Mouse (Mus musculus) embryonic facial prominence, embryonic 11.5 days (tissue): ENCODE measurements at regions not wholly inside any gene's neighbourhood (a gene's known extent, or its start where the extent isn't known, plus 50 kb on each side); places are given as distances from the start of the nearest gene placed in this dataset.
A peak's percentile ranks its signal among the peaks of the same experiment; 100 is the strongest.

ENCODE experiments used
- ATAC-seq: fragments of 200-750 bp; cut with Nextera tagmentation; replicated peaks from 2 replicates; pipeline ENCODE4 v1.8.0; 2017; ENCODE audit warnings: low read depth; ENCODE audit not compliant: insufficient number of reproducible peaks, low FRiP score, low TSS enrichment
- DNase-seq: peaks from one replicate; pipeline ENCODE4 v3.0.0-alpha.2; 2015; ENCODE audit warnings: low spot score
- H3K27ac ChIP-seq: fragments of 300-500 bp; sonication (generic); replicated peaks from 2 replicates; pipeline ENCODE4 v1.5.1; 2014; ENCODE audit warnings: mild to moderate bottlenecking, low read depth, low read length, control low read depth
- H3K27me3 ChIP-seq: fragments of 300-500 bp; sonication (generic); 2 replicates; pipeline ENCODE4 v1.6.1; 2014; ENCODE audit warnings: mild to moderate bottlenecking, low read length, moderate library complexity, mixed read lengths; ENCODE audit not compliant: control insufficient read depth, insufficient read depth
- H3K36me3 ChIP-seq: fragments of 300-500 bp; sonication (generic); replicated peaks from 2 replicates; pipeline ENCODE4 v1.6.1; 2014; ENCODE audit warnings: low read depth, mild to moderate bottlenecking, low read length, moderate library complexity, mixed read lengths; ENCODE audit not compliant: control insufficient read depth, insufficient read depth
- H3K4me1 ChIP-seq: fragments of 300-500 bp; sonication (generic); 2 replicates; pipeline ENCODE4 v1.6.1; 2014; ENCODE audit warnings: low read length, mixed read lengths; ENCODE audit not compliant: control insufficient read depth, insufficient read depth
- H3K4me2 ChIP-seq: fragments of 300-500 bp; sonication (generic); 2 replicates; pipeline ENCODE4 v1.6.1; 2014; ENCODE audit warnings: low read depth, mild to moderate bottlenecking, control low read depth, low read length, moderate library complexity
- H3K4me3 ChIP-seq: fragments of 300-500 bp; sonication (generic); 2 replicates; pipeline ENCODE4 v1.5.1; 2014; ENCODE audit warnings: low read depth, low read length, control low read depth
- H3K9ac ChIP-seq: fragments of 300-500 bp; sonication (generic); replicated peaks from 2 replicates; pipeline ENCODE4 v1.6.1; 2014; ENCODE audit warnings: mild to moderate bottlenecking, control low read depth, low read length
- H3K9me3 ChIP-seq: fragments of 300-500 bp; sonication (generic); replicated peaks from 2 replicates; pipeline ENCODE4 v1.6.1; 2016; ENCODE audit warnings: mild to moderate bottlenecking, low read length, inconsistent platforms, mixed read lengths; ENCODE audit not compliant: control insufficient read depth
- WGBS: fragments of 180-500 bp; shearing (Covaris S2); extraction: QIAGEN DNeasy Blood & Tissue Kit; methylation state at CpG from one replicate; pipeline ENCODE4 v1.1.7; 2014; 5-methylcytosine and 5-hydroxymethylcytosine counted together

DNA sequence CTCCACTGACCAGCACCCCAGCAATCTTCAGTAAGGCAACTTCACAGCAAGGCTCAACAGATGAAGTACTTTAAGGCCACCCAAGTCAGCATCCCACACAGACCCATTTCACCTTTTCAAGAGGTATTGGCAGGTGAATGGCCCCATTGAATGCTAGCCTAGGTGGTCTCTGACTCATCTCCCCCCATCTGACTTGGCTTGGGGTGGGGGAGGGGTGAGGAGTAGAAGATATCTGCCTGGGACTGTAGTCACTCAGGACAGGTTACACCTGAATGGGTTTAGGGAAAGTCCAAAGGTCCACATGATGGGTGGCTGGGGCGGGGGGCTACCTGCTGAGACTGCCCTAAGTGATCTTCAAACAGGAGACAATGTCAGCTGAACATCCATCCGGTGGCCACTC is 104.0 kb upstream of the Tle3 start:
- no peaks in the 10 kb centered on the region for H3K27me3 ChIP-seq
- H3K36me3 ChIP-seq = no peaks in the 10 kb centered on the region
- no peak overlapping the region for H3K4me2 ChIP-seq
- H3K9ac ChIP-seq = no peak overlapping the region
- H3K27ac ChIP-seq = no peak overlapping the region
- H3K4me3 ChIP-seq = no peak overlapping the region
- ATAC-seq (no peak), DNase-seq (no peak)
- 83% methylated on average over 2 of the region's 2 CpGs for WGBS
- no peaks in the 10 kb centered on the region for H3K9me3 ChIP-seq
- H3K4me1 ChIP-seq = no peaks in the 10 kb centered on the region

DNA sequence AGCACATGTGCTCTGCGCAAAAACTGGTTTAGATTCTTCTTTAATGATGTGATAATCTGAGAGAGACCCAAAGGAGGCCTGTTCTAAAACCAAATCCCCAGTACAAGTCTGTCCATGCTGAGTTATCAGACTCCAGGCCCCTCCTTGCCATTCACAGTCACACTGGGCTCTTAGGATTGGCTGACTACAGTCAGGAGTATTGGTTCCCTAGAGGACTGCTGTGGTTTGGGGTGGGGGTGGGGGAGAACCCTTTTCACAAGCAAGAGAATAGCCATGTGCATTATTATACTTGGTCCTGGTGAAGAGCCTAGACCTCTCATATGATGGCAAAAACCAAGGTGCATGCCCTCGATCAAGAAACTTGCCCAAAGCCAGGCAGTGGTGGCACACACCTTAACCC is 103.5 kb upstream of the Tle3 start:
- no peak for DNase-seq

DNA sequence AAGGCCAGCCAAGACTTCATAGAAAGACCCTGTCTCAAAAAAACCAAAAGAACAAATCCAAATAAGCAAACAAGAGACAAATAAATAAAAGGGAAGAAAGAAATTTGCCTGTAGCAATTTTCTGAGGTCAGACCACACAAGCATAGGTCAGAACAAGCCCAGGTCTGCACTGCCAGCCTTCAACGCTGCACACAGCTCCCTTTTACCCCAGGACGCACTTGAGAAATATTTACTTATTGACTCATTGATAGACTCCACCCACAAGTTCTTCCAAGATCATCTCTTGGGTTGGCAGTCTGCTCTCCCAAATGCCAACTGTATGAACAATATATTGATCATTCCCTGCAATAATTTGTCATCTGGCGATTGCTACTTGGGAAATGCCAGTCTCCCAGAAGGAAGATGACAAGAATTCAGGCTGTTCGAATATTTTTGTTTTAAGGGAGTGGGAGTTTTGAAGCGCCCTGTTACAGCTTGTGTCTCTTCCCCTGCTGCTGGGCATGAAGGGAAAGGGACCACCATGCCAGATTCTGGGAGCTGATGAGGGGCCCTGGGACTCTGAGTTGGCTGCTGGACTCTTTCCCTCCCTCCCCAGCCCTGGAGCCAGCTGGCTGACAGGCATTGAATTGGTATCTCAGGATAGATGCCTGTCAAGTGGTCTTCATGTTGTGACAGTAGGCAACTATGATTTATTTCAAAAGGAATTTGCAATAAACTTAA is 102.9 kb upstream of the Tle3 start:
- no peaks in the 10 kb centered on the region for H3K36me3 ChIP-seq
- no peaks in the 10 kb centered on the region for H3K27me3 ChIP-seq
- no peak for DNase-seq
- H3K4me3 ChIP-seq = no peak overlapping the region
- 79% methylated on average over 5 of the region's 5 CpGs for WGBS
- H3K9me3 ChIP-seq = no peaks in the 10 kb centered on the region
- no peaks in the 10 kb centered on the region for H3K4me1 ChIP-seq
- no peak overlapping the region for H3K9ac ChIP-seq
- no peak overlapping the region for H3K27ac ChIP-seq
- ATAC-seq = no peak
- H3K4me2 ChIP-seq = no peak overlapping the region

More for the DNA sequence above, 103.5 kb upstream of the Tle3 start:
- H3K9ac ChIP-seq = no peak overlapping the region
- H3K36me3 ChIP-seq = no peaks in the 10 kb centered on the region
- H3K4me3 ChIP-seq = no peak overlapping the region
- no peak for ATAC-seq
- H3K27ac ChIP-seq = no peak overlapping the region
- H3K9me3 ChIP-seq = no peaks in the 10 kb centered on the region
- no peak overlapping the region for H3K4me2 ChIP-seq
- no peaks in the 10 kb centered on the region for H3K4me1 ChIP-seq
- 94% methylated on average over 2 of the region's 2 CpGs for WGBS
- H3K27me3 ChIP-seq = no peaks in the 10 kb centered on the region

DNA sequence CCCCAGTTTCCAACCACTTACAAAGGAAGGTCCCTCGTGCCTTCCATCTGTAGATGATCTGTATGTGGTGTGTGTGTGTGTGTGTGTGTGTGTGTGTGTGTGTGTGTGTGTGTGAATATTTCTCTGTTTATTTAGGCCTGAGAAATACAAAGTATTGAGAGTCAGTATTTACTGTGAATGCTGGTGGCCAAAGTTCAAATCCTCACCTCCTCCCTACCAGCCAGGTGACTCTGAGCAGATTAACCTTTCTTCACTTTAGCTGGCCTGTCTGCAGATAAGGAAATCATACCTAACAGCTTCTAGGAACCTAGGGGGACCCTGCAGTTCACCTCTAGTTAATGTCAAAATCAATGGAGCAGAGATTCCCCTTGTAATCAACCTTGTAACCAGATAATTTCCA is 100.9 kb upstream of the Tle3 start:
- Histone ChIP-seq H3K36me3 (no peaks in the 10 kb centered on the region), H3K9ac (no peak overlapping the region), H3K4me3 (no peak overlapping the region), H3K27ac (no peak overlapping the region), H3K27me3 (no peaks in the 10 kb centered on the region), H3K9me3 (no peaks in the 10 kb centered on the region), H3K4me1 (no peaks in the 10 kb centered on the region), H3K4me2 (no peak overlapping the region)
- DNase-seq (no peak), ATAC-seq (no peak)
- 82% methylated on average over 1 of the region's 1 CpGs for WGBS

DNA sequence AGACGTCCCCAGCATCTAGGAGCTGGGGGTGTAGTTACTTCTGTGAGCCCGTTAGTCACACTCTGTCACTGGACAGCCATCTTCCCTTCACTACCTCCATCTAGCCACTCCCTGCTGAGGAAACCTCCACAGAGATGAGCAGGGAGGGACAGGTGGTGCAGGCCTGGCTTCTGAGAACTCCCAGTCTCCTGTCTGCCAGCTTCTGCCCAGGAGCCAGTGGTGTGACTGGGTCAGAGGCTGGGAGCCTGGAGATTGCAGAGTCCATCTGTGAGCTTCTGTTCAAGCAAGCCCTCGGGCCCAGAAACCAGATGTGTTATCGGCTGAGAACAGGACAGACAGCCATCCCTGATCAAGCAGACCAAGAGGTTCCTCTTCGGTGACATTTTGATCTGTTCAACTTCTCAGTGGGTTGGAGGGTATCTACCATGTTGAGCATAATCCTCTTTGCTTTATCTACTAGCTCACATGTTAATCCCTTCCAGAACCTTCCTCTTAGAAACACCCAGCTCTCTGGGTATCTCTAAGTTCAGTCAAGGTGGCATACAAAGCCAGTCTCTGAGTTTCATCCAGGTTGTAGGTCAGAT is 100.3 kb upstream of the Tle3 start:
- H3K4me3 ChIP-seq = no peak overlapping the region
- no peaks in the 10 kb centered on the region for H3K4me1 ChIP-seq
- 70% methylated on average over 5 of the region's 5 CpGs for WGBS
- H3K9me3 ChIP-seq = no peaks in the 10 kb centered on the region
- H3K27ac ChIP-seq = no peak overlapping the region
- no peaks in the 10 kb centered on the region for H3K36me3 ChIP-seq
- no peak for ATAC-seq
- no peak overlapping the region for H3K4me2 ChIP-seq
- no peaks in the 10 kb centered on the region for H3K27me3 ChIP-seq
- no peak overlapping the region for H3K9ac ChIP-seq
- DNase-seq = no peak

DNA sequence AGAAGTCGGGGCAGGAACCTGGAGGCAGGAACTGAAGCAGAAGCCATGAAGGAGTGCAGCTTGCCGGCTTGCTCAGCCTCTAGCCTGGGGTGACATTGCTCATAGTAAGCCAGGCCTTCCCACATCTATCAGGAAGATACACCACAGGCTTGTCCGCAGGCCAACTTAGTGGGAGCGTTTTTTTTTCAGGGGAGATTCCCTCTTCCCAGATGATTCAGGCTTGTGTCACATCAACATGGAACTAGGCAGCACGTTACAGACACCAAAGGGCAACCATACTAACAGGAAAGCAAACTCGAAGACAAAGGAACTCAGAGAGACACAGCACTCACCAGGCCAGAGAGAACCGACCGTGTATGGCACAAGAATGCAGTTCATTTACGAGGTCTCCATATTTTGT is 98.1 kb upstream of the Tle3 start:
- WGBS = 77% methylated on average over 9 of the region's 9 CpGs
- DNase-seq (no peak), ATAC-seq (no peak)
- H3K9ac ChIP-seq = no peak overlapping the region
- peaks cover 6% of the 10 kb centered on the region for H3K4me1 ChIP-seq
- H3K27ac ChIP-seq = no peak overlapping the region
- no peaks in the 10 kb centered on the region for H3K9me3 ChIP-seq
- no peak overlapping the region for H3K4me2 ChIP-seq
- H3K27me3 ChIP-seq = no peaks in the 10 kb centered on the region
- H3K36me3 ChIP-seq = no peaks in the 10 kb centered on the region
- H3K4me3 ChIP-seq = no peak overlapping the region

DNA sequence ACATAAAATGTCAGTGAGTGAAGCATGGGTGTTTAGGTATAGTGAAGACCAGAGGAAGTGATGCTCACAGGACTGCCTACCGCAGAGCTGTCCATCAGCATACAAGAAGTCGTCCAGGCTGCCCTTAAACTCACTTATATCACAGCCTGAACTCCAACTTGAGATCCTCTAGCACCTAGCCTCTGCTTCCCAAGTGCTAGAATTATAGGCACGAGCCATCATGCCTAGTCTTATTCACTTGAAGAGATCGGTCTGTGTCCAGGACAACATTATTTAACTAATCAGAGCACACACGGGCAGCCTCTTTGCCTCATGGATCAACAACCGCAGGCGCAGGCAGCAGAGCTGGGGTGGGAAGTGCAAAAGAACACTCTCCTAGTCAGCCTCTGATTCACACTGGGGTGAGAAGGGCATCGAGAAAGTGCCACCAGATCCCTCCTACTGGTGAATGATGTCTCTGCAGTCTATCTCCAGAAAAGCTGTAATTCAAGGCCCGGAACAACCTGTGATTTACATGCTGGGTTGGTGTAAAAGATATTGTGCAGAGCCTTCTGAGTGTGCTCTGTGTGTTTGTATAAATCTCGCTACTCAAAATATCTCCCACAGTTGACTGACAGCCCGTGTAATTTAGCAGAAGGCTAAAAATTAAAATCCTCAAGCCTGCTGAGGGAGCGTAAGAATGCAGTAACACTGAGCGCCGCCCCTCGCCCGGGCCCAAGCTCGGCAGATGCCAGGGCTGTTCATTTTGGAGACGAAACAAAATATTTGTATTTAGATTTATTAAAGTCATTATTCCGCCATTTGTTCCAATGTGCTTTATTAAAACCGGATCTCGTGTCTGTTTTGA is 94.6 kb upstream of the Tle3 start:
- Histone ChIP-seq H3K36me3 (no peaks in the 10 kb centered on the region), H3K4me3 (no peak overlapping the region), H3K4me1 (peaks cover 8% of the 10 kb centered on the region), H3K9me3 (no peaks in the 10 kb centered on the region), H3K27me3 (no peaks in the 10 kb centered on the region), H3K9ac (no peak overlapping the region), H3K4me2 (peak overlapping the region; percentile 10; the same call in 1 of the 2 replicates), H3K27ac (no peak overlapping the region)
- WGBS = 9% methylated on average over 21 of the region's 21 CpGs
- DNase-seq (peak; percentile 80), ATAC-seq (peak; percentile 50; the same call in 1 of the 2 replicates)
